Mouse (Mus musculus): Measurements from ENCODE around the gene S1pr3.
A peak's percentile ranks its signal among the peaks of the same experiment; 100 is the strongest.

Gene S1pr3

DNA sequence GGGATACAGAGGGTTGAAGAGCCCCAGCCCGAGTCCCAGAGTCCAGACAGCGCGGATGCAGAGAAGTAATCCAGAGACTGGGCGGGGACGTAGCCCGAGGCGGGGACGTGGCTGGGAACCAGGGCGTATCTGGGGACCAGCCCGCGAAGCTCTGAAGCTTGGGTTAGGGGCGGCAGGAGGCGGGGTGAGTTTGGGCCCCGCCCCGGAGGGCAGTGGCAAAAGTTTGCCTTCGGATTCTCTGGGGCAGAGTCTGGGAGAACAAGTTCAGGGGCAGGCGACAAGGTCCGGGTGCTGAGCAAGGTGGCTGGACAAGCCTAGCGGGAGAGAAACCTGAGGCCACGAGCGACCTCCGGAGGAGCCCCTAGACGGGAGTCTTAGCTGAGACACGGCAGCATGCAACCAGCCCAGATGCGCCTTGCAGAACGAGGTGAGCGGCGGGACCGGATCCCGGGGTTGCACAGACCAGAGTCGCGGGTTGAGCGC is at the start of gene S1pr3:
S1pr3 (plus strand) TSS at position 121 of the 483 bp plus-strand sequence.
- no peak for DNase-seq (ENCODE audit: extremely low spot score, low read depth, low spot score)

DNA sequence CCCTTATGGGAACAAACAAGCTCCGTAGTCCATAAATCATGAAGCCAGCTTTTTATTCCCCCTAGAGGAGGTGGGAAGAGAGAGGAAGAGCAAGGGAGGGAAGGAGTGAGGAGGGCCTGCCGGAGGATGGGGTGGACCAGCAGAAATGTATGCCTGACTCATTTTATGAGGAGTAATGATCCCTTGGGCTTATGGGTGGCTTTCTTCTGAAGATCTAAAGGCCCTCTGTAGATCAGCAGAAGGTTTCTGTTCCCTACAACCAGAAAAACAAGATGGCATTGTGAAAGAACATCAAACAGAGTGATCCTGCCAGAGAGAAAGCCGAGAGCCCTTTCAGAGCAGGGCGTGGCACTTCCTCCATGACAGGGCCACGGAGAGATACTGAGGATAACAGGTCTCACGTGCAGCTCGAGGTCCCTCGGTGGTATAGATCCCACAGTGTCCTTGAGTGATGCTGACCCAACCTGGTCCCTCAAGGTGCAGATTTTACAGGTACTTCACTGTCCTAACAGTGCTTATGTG is 47.9 kb upstream of the S1pr3 start:
- no peak for DNase-seq (ENCODE audit: extremely low spot score, low read depth, low spot score)

DNA sequence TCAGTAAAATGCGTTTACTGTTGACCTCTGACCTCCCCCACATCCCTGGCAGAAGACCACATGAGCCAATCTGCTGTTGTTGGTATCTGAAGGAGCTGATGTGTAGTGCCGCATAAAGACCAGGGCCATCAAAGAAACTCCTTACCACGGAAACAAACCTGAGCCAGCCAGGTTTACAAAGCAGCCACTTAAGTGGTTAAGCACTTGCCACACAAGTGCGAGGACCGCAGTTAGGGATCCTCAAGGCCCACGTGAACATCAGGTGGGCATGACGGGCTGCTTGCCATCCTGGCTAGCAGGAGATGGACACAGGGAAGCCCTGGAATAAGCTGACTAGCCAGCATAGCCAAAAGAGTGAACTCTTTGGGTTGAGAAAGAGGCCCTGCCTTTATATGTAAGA is 45.0 kb upstream of the S1pr3 start:
- DNase-seq (ENCODE audit: extremely low spot score, low read depth, low spot score), result no peak

DNA sequence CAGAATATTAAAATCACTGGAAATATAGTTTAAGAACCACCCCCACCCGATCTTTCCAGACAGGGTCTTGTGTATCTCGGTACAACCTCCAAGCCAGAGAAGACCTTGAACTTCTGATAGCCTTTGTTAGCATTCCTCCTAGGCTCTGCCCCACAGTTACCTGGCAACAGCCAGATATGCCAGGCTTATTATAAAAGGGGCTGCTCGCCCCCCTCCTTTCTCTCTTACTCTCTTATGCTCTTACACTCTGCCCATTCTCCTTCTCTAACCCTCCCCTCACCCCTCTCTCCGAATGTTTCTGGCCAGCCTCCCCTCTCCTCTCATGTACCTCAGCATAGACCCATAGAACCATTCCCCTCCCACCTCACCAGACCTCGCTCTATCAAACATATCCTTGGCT is 44.5 kb upstream of the S1pr3 start:
- DNase-seq (ENCODE audit: extremely low spot score, low read depth, low spot score), result no peak

DNA sequence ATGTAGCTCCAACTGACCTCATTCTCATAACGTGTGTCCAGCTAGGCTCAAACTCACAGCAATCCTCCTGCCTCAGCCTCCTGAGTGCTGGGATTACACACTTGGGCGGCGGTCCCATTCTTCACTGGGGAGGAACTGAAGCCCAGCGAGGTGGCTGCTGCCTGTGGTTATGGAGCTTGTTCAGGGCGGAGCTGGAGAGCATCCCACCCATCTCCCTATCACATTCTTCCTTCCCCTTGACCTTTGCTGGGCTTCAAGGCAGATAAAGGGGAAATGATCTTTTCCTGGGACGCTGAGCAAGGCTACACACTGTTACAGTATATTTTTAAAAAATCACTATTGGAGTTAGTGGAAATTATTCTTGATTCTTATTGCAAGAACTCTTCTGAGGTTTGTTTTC is 43.2 kb upstream of the S1pr3 start:
- no peak for DNase-seq (ENCODE audit: extremely low spot score, low read depth, low spot score)

DNA sequence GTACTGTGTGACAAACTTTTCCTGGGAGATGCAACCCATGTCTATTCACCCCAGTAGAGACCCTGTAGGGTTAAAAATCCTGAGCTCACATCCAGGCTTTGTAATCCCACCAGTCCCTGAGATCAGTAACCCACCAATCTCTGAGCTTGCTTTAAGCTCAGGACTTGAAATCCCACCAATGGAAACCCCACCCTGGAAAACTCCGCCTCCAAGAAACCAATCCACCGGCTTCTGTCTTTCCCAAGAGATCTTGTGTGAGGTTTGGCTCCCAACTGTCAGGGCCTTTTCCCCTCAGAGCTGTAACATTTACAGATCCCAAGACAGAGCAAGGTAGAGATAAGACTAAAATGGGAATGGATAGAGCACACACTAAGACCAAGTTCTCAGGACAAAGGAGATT is 40.1 kb upstream of the S1pr3 start:
- DNase-seq (ENCODE audit: extremely low spot score, low read depth, low spot score), result no peak

DNA sequence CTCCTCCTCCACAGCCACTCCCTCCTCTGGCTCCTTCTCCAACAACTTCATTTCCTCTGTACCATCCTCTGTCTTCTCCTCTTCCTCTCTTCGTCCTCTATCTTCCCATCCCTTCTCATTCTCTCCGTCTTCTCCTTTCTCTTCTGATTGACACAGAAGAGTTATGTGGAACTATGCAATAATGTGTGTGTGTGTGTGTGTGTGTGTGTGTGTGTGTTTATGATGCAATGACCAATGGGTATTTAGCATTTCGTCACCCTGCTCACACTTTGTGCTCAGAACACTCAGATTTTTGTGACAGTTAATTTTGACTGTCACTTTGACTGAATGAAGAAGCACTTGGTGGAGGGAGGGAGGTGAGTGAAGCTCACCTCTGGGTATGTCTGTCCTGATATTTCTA is 39.1 kb upstream of the S1pr3 start:
- DNase-seq (ENCODE audit: extremely low spot score, low read depth, low spot score), result no peak

DNA sequence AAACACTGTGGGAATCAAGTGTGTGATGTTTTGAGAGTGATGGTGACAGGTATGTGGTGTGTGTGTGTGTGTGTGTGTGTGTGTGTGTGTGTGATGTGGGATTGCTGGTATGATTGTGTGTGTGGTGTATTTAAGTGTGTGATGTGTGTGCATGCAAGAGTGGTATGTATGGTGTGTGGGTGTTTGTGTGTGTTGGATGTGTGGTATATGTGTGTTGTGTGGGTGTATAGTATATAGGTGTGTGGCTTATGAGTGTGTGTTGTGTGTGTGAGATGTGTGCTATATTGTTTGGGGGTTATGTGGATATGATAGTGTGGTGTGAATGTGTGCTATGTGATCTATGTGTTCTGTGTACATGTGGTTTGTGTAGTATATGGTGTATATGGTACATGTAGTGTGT is 35.4 kb upstream of the S1pr3 start:
- no peak for DNase-seq (ENCODE audit: extremely low spot score, low read depth, low spot score)

DNA sequence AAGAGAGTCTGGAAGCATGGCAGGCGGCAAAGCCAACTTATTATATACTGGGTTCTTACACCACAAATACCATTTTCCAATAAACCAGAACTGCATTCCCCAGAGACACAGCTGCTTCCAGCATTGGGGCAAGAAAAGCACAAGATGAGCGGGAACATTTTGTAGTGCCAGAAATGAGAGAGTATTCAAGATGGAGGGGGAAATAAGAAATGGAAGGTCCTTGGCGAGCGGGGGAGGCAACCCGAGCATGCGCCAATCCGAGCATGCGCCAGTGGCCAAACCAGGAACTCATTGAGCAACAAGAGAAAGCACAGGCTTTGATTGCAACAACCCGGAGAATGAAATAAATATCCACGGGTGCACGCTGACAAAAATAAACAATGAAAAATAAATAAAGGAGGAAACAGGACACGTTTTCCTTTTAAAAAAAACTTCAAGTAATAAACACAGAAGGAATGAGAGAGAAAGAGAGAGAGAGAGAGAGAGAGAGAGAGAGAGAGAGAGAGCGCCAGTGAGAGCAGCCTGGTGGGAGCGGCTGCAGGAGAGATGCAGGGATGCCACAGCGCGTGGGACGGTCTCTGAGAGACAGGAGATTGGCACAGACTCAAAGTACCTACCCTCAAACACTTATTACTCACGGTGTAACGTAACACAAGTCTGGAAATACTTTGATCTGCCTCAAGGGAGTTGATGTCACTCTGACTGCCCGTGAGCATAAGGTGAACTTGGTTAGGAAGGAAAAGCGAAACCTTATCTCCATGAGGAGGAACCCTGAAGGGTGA is 34.2 kb upstream of the S1pr3 start:
- no peak for DNase-seq (ENCODE audit: extremely low spot score, low read depth, low spot score)

DNA sequence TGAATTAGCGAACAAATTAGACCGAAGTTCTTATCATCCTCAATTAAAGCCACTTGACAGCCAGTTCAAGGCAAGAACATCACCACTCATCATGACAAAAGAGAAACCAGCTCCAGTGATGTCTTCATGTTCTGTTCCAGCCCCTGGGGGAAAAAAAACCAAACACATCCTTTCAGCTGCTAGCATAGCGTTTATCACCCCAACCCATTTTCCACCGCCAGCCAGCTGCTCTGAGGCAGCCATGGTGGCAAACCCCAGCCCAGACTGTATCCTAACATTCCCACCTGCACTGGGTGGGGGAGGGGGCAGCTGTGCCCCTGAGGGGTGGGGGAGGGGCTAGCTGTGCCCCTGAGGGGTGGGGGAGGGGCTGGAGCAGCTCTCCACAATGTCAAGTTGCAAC is 30.3 kb upstream of the S1pr3 start:
- DNase-seq (ENCODE audit: extremely low spot score, low read depth, low spot score), result no peak

DNA sequence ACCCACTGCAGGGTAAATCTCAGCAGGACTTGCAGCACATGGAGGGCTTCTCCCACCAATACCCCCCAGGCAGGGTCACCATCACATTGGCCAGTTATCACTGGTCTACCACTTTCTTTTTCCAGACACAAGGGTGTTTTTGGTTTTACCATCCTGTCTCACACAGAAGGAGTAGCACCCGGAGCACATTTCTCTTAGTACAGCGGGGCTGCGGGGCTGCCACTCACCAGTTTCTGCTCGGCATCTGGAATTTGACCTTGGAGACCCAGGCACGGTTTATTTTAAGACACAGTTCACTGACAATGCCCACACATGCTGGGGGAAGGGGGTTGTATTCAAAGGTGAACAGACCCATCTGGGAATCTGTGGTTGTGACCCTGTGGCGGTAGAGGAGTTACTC is 28.8 kb upstream of the S1pr3 start:
- DNase-seq (ENCODE audit: extremely low spot score, low read depth, low spot score), result peak; percentile 66

DNA sequence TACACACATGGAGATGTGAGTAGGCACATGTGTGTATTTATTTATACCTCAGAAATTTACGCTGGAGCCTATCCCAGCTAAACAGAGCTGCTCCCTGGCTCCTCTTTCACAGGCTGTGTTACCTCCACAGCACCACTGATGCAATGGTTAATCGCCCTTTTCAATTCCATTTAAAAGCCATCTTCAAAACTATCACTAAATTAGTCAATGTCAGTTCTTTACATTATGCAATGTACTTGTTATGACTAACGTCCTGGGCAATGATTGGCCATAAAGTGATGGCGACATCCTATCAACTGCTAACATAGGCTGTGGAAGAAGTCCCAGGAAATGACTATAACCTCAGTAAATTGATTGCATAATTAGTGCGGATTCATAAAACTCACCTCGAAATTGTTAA is 26.9 kb upstream of the S1pr3 start:
- DNase-seq (ENCODE audit: extremely low spot score, low read depth, low spot score), result no peak

DNA sequence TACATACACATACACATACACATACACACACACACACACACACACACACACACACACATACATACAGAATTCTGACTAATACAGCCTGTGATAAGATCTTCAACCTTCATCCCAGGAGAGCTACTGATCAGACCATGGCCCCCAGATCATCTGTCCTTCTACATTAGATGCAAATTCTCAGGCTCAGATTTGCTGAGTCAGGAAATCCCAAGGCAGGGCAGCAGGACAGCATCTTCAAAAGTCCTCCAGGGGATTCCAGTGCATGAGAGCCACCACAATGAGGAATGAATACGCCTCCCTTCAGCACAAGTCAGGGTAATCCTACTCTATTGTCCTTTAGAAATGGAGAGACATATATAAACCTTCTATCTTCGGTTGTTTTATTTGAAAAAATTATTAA is 23.5 kb upstream of the S1pr3 start:
- DNase-seq (ENCODE audit: extremely low spot score, low read depth, low spot score), result no peak

DNA sequence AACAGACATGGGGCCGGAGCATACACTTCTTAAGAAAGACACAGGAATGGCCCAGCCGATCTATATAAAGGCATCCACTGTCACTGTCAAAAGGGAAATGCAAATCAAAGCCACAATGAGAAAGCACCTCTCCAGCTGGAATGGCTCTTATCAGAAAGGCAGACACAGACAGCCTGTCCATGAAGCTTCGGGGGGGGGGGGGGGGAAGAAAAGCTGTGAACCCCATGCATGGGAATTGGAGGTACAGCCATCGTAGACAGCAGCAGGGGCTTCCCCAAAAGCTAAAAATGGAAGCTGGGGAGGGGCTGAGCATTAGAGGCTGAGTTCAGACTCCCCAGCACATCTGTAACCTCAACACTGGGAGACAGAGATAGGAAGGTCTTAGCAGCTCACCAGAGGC is 20.5 kb upstream of the S1pr3 start:
- no peak for DNase-seq (ENCODE audit: extremely low spot score, low read depth, low spot score)

DNA sequence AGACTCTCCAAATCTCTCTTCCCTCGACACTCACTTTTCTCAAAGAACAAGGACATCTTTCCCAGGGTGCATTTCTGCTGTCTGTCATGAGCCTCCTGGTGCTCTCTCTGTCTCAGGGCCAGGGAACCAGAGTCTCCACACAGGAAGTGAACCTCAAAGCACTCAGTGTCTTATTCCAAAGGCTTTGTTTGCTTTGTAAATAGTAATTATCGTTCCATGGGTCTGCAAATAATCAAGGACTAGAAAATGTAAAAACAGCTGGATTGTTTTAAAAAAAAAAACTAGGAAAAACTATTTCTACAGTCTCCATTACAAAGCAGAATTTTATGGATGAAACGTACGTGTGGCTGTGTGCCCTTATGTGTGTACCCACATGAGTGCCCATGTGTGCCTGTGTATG is 18.0 kb upstream of the S1pr3 start:
- no peak for DNase-seq (ENCODE audit: extremely low spot score, low read depth, low spot score)

DNA sequence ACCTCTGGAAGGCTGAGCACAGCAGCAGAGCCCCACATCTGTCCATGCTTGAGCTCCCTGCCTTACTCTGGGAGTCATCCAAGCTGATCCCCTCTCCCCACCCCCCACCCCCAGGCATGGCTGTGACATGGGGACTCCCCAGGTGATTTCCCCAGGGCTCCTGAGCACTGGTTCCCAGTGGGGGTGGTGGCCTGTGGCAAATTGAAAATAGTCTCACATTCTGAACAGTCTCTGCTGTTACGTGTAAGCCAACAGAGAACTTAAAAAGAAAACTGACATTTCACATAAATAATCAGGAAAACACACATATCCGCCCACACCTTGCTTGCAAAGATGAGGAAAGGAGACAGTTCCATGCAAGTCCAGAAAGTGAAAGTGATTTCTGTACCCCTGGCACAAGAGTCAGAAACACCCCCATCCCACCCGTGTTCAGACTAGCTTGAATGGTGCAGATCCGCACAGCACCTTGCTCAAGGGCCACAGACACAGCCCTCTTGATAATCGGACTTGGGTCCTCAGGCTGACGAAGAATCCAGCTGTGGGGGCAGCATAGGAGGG is 17.0 kb upstream of the S1pr3 start:
- DNase-seq (ENCODE audit: extremely low spot score, low read depth, low spot score), result no peak

DNA sequence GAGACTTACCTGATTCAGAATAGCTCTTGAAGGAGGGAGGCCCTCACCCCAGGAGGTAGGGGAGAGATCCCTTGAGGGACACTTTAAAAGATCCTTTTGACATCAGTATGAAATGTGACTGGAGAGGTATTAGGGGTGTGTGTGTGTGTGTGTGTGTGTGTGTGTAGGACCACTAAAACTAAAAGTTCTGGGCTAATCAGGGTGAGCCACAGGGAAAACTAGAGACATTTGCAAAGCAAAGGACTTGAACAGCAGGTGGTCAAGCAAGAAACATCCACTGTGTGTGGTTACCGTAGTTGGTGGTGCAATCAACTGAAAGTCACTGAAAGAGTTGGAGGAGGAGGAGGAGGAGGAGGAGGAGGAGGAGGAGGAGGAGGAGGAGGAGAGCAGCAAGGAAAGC is 16.2 kb upstream of the S1pr3 start:
- DNase-seq (ENCODE audit: extremely low spot score, low read depth, low spot score), result no peak

DNA sequence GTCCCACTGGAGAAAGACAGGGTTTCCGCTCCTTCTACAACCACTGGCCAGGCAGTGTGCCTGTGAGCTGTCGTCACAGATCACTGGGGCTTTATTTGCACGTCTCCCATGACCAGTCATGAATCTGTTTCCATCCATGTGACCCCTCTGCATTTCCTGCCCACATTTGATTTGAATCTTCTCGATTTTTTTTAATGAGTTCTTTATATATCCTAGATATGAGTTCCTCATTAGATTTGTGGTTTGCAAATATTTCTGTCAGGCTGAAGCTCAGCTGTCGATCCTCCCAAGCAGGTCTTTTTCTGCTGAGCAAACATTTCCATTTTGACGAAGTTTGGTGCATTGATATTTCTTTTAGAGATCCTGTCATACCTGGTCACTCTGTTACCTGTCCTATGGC is 10.6 kb upstream of the S1pr3 start:
- DNase-seq (ENCODE audit: extremely low spot score, low read depth, low spot score), result no peak

DNA sequence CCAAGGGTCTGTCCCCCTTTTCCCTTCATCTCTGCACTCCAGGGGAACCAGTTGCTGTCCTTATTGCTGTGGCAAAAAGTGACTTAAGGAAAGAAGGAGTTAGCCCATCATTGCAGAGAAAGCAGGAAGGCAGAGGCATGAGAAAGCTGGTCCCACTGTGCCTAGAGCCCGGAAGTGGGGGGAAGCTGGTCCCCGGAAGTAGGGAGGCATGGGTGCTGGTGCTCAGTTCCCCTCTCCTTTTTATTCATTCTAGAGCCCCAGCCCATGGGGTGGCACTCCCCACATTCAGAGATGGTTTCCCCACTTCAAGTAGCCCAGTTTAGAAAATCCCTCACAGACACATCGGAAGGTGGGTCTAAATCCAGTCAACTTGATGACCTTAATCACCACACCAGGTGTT is 8.9 kb upstream of the S1pr3 start:
- no peak for DNase-seq (ENCODE audit: extremely low spot score, low read depth, low spot score)

DNA sequence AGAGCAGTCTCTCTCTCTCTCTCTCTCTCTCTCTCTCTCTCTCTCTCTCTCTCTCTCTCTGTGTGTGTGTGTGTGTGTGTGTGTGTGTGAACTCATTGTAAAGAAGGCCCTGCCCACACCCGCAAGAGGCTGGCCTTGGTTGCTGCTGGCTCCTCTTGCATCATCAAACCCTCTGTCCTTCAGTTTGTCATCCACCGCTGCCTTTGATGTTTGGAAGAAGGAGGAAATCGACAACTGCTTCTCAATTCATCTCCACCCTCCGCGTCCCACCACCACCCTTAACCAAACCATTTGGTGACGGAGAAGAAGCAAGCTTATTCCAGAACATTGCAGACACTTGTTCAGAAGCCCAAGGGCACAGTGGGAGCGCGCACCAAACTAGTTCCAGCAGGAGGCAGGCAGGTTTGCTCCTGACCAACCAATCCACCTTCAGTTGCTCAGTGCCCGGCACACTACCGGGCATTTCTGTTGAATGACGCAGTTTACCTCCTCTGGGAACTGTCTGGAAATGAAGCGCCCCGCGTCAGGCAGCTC is 8.2 kb upstream of the S1pr3 start:
- DNase-seq (ENCODE audit: extremely low spot score, low read depth, low spot score), result no peak

DNA sequence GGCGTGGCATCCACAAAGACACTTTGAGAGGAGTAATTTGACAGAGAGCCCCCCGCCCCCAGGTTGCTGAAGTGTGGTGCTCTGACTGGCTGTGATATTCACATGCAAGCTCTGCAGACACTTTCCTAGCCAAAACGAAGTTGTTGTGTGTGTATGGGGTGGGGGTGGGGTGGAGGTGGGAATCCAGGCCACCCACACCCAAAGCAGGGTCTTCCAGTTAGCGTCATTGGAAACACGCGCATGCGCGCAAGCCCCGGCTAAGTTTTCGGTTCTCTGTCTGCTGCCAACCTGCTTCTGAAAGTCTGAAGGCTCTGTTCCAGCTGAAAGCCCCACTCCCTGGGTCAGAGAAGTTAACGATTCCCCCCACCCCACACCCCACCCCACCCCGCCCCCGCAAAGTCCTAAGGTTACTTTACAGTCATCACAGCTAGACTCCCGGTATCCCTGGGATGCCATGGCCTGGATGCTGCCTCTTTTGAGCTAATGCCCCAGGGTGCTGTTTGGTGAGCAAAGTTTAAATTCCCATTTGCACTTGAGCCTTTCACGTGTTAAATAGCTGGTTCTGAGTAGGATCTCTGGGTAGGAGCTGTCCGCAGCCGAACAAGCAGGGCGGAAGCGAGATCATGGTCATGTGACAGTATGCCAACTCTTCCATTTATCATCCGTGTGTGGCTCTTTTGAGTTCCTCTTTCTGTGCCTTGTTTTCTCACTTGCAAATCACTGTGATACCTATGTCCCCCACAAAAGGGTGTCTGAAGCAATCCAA is 7.5 kb upstream of the S1pr3 start:
- no peak for DNase-seq (ENCODE audit: extremely low spot score, low read depth, low spot score)

DNA sequence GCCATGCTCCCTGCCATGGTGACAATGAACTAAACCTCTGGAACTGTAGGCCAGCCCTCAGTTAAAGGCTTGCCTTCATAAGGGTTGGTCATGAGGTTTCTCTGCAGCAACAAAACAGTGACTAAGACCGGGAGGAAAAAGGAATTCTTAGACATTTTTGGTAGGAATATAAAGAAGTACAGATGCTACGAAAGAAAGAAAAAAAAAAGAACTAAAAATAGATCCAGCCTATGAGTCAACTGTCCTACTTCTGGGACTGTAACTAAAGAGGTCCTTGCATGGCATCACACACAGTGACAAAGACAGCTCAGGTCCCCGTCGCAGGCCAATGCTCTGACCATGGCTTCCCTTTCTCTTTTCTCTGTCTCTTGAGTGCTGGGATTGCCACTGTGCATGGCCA is 3.9 kb upstream of the S1pr3 start:
- no peak for DNase-seq (ENCODE audit: extremely low spot score, low read depth, low spot score)

All from hindlimb bud, embryonic 11.5 days (tissue).